Mouse (Mus musculus) small intestine, adult 2 months (tissue): ENCODE results near the gene Arsa.

Experiments
- CTCF ChIP-seq: fragments of 200-500 bp; IDR thresholded peaks from 2 replicates; pipeline ENCODE4 v1.5.1; 2012; ENCODE audit warnings: low read depth, mild to moderate bottlenecking, control low read depth, inconsistent platforms, low read length, moderate library complexity, mixed read lengths; ENCODE audit not compliant: insufficient replicate concordance, insufficient read length; ENCODE audit errors: extremely low read depth
- POLR2A ChIP-seq: fragments of 200-500 bp; IDR thresholded peaks from 2 replicates; pipeline ENCODE4 v1.6.1; 2012; ENCODE audit warnings: low read depth, mild to moderate bottlenecking, control low read depth, inconsistent platforms, low read length, moderate library complexity

- TF ChIP-seq POLR2A (no peak), CTCF (no peak)
These were observed 15.9 kb downstream of the Arsa start for GRCm38 (mm10) chr15:89461321-89461720.
